Mouse (Mus musculus) cerebellum, postnatal 14 days (tissue): ENCODE data around the gene Prlh.
A peak's percentile ranks its signal among the peaks of the same experiment; 100 is the strongest.

Source experiments
- DNase-seq, 2 experiments: peaks; one replicate each; pipeline ENCODE4 v3.0.0; 2021; ENCODE audit warnings: mixed read lengths in 2 of 2

The Prlh gene

DNA sequence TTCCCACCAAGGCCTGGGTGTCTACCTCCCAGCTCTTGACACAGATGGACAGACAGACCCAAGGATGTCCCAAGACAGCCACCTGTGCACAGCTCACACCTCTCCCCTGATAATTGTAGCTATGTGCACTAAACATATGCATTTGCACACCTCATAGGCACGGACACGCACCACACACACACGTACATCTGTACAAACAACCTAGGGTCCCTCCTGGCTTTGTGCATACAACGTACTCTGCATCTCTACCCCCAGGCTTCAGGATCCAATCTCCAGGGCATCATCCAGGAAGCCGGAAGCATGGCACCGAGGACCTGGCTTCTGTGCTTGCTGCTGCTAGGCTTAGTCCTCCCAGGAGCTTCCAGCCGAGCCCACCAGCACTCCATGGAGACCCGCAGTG is at the start of gene Prlh:
Gene Prlh, plus strand, starts transcription at position 301 of the 400 bp plus-strand sequence.
- no peak for DNase-seq

DNA sequence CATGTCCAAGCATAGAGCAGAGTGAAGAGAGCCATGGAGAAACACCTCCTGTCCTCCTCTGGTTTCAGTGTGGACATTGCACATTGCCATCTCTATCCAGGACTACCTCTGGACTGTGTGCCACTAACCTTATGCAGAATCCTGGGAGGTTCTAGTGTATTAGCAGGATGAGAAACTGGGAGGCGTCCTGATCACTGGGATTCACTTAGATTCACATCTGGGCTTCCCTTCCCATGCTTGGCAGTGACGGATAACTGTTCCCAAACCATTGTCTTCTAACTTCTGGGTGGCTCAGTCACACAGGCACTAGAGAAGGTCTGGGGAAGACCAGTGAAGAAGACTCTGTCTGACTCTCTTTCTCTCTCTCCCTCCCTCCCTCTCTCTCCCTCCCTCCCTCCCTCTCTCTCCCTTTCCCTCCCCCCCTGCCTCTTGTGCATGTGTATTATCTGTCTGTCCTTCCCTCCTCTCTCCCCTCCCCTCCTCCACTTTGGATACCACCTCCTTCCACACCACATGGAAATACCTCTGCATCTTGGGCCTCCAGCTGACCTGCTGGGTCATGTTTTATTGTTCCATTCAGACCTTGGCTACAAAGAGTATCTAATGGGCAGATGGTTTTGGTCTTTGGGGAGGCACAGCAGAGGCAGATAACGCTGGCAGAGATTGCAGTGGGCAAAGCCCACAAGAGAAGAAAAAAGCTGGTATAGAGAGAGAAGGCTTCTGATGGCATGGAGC is 49.5 kb upstream of the Prlh start:
- no peak for DNase-seq

DNA sequence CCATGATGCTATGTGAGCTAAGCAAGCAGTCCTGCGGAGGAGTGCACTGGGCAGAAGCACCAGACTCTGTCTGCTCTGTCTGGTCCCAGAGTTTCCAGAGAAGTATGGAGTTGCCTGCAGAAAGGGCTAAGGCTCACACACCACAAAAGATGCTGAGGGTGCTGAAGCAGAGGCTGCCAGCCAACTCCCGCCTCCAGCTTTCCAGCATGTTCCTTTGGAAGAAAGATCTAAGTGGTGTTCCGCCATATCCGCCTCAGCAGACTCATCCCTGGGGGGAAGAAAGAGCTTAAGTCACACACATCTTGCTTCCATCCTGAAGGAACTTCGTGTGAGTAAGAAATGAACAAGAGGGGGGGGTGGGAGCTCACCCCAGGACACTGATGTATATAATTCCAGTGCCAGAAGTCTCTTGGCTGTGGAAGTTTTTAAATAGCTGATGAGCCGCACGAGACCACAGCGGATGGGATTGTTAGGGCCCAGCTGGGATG is 48.9 kb upstream of the Prlh start:
- DNase-seq, result no peak

DNA sequence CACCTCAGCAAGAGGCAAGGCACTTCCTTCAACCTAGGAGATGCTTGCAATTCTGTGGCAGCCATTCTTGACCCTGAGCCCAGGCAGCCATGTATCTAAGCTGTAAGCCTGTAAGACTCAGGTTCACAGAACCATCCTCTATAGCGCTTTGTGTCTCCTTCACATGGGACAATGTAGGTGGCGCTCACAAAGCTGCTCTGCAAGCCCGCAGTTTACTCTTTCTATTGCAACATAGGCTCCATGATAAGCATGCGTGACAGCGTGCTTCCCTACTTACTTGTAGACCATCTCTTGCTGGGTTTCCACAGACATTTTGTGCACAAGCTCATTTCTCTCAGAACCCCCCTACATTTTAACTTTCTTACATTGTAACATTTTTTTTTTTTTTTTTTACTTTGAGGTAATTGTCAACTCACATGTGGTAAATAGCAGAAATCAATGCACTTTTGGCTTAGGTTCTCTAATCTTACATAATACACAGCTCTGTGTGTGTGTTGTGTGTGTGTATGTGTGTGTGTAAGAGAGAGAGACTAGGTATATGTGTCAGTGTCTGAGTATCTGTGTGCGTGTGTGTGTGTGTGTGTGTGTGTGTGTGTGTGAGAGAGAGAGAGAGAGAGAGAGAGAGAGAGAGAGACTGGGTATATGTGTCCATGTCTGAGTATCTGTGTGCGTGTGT is 48.0 kb upstream of the Prlh start:
- no peak for DNase-seq

DNA sequence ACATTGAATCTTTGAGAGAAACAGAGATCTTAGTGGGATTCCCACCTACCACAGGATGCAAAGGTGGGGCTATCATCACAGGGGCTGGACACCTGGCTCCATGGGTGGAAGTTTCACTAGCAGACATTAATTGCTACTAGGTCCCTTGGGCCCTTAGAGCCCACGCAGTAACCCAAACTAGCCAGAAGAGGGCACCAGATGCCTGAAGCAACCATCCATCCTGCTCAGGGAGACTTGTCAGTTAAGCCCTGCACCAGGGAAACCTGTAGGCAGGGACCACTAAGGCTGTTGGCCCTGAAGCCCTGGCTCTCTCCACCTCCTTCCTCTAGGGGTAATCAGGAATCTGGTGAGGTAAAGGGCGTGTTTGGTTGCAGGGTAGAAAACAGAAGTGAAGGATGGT is 46.6 kb upstream of the Prlh start:
- DNase-seq, result peak; percentile 67 to 72

DNA sequence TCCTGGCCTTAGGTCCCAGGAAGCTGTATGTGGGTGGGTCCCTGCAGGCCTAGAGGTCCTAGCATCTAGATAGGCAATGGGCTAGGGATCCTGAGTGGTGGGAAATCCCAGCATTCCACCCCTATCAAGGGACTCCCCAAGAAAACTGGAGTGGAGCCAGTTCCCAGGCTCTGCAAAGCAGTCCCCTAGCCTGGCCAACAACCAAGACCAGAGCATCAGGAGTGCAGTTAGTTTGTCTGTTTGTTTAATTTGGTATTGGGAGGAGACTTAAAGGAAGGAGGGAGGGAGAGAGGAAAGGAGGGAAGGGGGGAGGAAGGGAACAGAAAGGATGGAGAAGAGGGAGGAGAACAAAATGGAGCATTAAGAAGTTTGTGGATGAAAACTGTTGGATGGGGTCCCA is 43.7 kb upstream of the Prlh start:
- no peak for DNase-seq

DNA sequence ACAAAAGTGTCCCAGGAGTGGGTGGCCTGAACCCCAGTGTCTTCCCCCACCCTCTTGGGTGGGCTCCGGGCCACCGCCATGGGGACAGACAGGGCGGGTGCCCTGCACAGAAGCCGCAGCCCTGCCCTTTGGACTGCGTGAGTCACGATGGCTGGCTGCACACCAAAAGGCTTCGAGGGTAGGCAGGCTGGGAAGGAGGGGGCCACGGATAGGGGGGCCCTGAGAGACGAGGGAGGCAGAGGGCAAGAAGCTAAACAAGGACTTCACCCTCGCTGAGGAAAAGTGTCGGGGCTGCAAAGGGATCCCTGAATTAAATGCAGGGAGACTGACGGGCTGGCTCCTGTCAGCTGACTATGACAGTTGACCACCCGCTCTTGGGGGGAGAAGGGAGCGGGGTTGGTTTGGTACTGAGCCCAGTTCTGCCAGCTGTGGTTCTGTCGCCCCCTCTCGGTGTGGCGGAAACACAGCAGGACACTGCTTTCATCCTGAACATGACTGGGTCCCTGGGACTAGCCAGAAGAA is 43.2 kb upstream of the Prlh start:
- no peak for DNase-seq

DNA sequence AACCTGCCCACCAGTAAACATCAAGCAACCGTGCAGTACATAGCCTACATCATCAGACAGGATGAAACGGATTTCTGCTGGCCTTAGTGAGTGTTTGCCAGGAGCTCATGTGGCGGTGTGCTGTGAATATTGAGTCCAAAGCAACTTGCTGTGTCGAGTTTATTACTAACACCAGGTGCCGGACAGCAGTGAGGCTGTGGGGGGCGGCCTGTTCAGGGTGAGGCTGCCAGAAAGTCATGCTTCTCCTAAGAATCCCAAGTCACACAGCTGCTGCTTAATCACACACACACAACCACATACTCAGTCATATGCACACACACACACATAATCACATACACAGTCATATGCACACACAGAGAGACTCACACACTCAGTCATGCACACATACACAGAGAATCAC is 39.7 kb upstream of the Prlh start:
- no peak for DNase-seq

DNA sequence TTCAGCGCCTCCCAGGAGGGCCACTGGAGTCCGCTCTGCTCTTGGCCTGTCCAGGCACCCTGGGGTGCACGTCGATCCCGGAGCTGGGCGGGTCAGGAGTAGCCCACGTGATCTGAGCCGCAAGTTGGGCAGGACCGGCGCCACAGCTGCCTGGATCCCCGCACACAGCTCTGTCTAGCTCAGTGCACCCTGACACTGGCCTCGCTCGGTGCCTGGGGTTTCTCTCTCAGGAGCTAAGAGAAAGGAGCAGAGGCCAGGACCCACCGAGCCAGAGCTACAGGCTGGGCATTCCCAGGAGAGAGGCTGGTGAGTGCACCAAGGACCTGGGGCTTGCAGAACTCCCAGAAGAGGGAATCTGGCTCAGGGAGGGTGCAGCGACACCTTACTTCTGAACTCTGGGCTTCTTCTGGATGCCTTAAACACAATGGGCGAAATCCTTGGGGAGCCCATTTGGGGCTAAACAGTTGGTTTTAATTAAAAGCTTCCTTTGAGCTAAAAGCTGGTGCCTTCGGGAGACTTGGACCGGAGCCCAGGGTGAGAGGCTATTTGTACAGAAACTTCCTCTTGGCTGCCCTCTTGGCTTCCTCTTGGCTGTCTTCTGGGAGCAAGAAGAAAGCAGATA is 37.8 kb upstream of the Prlh start, which contains the start of gene Mlph:
Gene Mlph, plus strand, starts transcription at position 138 of the 622 bp plus-strand sequence.
- DNase-seq, result peak in 1 of 2 experiments; percentile 59

DNA sequence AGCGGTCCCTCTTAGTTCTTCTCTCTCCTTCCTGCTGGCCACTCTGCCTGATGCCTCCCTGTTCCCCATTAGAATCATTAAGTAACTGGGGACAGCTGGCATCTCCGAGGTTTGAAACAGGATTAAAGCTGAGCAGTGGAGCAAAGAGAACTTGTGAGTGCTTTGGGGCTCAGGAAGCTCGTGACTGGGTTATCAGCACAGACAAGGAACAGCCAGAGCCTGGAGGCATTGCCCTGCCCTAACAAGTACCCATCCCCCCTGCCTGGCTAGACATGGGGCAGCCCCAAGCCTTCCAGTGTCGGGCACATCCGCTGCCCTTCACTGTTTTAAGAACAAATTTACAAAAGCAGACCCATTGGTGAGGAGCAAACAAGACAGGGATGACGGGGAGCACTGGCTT is 35.4 kb upstream of the Prlh start:
- DNase-seq, result no peak

DNA sequence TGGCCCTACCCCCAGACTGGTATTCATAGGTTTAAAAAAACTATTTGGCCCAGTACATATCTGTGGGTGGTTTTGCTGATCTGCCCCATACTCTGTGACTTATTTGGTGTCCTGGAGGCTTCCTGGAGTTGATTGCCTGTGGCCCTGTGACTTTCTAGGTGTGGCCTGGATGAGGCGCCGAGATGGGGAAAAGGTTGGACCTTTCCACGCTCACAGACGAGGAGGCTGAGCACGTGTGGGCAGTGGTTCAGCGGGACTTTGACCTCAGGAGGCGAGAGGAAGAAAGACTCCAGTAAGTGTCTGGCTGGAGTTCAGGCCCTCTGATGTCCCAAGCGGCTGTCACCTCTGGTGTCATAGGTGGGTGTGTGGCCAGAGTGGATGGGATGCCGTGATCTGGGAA is 31.2 kb upstream of the Prlh start:
- no peak for DNase-seq

DNA sequence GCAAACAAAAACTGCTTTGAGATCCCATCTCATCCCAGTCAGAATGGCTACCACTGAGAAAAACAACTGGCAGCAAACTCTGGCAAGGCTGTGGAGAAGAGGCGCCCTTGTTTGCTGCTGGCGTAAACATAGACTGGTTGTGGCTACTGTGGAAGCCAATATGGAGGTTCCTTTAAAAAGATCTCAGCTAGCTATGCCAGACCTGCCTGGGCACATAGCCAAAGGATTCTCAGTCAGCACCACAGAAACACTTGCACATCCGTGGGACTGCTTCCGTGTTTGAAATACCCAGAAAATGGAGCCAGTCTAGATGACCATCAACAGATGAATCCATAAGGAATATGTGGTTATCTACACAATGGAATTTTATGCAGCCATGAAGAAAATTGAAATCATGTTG is 26.9 kb upstream of the Prlh start:
- DNase-seq, result peak; percentile 77 to 79

DNA sequence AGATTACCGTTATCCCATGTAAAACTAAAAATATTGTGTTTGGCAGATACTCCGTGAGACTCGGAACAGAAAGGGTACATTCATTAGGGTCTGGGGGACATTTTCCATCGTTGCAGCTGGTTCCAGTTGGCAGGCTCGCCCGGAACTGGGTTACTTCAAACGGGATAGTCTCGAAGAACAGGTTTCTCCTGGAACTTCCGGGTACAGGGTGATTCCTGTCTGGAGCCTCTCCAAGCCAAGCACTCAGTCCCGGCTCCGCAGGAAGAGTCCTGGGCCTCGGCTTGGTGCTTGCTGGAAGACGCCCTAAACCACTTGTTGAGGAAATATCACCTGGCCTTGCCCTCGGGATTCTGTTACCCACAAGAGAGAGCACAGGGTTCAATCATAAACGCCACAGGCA is 25.6 kb upstream of the Prlh start:
- DNase-seq, result no peak

DNA sequence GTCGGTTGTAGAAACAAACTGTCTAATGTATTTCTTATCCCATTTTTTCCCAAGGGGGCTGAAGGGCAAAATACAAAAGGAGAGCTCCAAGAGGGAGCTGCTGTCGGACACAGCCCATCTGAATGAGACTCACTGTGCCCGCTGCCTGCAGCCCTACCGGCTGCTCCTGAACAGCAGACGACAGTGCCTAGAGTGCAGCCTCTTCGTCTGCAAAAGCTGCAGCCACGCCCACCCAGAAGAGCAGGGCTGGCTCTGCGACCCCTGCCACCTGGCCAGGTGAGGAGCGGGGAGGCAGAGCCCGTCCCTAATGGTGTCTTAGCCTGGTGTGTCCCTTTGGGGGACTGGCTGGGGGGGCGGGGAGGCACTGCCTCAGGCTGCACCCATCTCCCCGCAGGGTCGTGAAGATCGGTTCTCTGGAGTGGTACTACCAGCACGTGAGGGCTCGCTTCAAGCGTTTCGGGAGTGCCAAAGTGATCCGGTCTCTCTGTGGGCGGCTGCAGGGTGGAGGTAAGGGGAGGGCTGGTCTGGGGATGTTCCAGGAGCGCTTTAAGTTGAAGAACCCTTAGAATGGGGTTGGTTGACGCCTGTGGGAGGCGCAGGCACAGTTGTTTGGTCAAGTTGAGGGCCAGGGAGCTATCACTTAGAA is 24.9 kb upstream of the Prlh start:
- no peak for DNase-seq

DNA sequence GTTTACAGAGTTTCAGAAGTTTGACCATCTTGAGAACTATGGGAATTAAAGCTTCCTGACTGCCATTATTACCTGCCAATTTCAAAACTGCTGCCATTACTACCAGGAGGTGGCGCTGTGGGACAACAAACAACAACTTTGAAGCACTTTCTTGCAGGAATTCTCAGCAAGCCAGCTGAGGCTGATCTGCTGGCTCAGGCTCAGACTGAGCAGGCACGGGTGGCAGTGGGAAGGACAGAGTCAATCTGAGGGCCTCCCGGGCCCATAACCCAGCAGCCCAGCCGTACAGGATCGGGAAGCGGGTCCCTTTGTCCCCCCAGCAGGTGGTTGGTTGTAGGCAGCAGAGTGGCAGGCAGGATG is 24.4 kb upstream of the Prlh start:
- peak; percentile 88 to 91 for DNase-seq

DNA sequence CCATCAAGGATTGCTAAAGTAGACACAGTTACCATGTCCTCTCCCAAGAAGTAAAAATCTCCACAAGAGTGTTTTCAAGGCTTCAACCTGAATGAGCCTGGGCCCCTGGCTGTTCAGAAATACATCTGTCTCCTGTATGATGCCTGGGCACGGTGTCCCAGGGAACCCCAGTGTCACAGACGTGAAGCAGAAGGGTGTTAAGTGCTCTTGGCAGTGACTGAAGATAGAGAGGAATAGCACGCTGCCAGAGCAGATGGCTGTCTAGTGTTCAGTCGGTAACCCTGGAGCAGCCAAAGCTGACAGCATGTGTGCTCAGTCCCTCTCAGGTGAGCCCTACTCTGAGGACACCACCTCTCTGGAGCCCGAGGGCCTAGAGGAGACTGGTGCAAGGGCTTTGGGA is 19.9 kb upstream of the Prlh start:
- peak; percentile 79 to 86 for DNase-seq

DNA sequence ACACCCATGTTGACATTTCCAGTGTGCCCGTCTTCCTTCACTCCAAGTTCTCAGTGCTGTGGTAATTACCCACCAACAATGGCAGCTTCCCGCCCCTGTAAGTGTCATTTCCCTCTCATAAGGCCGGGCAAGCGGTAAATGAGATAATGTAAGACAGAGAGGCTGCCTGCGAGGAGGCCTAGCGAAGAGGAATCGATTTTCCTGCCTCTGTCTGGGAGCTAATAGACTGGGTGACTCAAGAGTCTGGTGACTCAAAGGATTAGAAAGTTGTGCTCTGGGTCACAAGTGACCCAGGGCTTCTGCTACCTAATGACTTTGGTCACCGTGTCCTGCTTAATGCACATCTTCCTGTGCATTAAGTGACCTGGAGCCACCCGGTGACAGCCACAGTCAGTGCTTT is 15.9 kb upstream of the Prlh start:
- no peak for DNase-seq

DNA sequence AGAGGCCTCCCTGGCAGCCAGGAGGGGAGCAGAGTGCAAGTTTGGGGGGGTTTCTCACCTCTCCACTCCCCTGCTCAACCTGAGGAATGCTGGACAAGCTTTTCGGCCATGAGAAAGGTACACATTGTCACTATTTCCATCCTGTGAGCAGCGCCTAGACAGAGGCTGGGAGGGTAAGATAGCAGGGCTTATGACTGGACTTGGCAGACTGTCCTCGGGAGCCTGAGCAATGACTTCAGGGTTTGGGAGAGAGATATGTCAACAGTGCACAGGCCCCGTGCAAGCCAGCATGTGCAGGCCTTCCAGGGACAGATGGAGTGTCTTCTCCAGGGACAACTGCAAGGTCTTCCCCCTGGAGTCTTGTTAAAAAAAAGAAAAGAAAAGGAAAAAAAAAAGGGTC is 12.9 kb upstream of the Prlh start:
- no peak for DNase-seq

DNA sequence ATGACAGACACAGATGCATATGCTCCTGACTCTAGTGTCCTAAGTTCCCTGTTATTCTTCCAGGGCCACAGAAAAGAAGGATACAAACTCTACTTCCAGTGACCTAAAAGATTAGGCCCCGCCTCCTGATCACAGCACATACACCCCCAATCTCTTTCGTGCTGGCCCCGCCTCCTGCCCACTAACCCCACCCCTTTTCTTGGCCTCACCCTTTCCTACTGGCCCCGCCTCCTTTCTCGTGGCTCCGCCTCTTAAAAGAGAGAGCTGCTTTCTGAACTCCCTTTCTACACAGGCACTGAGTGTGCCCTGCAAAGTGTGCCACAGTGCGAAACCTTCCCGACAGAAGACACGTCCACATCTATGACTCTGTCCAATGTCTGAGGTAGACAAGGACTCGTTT is 7.7 kb upstream of the Prlh start:
- DNase-seq, result no peak

DNA sequence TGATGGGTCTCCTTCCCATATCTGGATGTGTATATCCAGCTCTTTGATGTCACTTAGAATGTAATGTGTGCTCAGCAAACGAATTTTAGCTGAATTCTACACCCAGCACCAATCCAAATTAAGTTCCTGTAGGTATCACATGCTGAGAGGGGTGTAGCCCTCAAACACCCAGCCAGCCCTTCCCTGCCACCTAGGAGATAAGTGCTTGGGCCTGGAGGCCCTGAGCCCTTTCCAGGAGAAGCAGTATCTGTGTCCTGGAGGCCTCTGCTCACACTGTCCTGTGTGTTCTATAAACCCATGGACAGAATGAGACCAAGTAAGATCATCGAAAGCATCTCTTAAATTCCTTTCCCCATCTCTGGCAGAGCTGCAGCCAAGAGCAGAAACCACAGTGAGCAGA is 5.7 kb upstream of the Prlh start:
- DNase-seq, result no peak

DNA sequence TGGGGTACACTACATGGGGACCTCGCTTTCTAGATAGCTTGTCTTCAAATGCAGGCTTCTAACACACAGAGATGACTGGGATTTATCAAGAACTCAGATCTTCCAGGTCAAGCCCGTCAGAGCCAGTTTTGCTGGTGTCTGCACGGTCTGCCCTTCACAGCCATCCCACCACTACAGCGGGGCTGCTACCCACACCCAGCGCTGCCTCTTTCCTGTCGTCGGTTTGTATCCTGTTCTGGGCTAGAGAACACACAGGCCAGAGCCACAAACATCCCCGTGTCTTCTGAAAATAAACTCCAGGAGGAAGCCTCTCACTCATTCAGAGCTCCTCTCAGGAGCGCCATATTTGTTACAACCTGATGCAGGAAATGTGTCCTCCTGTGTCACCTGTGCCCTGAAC is 3.6 kb upstream of the Prlh start:
- no peak for DNase-seq

DNA sequence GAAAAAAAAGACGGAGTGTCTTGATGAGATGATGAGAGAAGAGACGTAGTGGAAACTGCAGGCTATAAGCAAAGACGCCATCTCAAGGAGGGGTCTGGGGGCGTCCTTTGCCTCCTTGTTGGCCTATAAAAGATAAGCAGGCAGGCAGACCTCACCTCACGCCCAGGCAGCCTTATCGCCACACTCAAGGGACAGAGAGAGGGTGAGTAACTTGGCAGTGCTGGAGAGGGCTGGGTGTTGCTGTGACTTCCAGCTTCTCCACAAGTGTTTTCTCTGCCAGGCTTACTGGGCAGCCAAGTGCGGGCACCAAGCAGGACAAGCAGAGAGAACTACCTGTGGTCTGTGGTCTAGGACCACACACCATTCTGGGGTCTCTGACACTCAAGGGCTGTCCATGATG is 1.2 kb upstream of the Prlh start:
- no peak for DNase-seq

DNA sequence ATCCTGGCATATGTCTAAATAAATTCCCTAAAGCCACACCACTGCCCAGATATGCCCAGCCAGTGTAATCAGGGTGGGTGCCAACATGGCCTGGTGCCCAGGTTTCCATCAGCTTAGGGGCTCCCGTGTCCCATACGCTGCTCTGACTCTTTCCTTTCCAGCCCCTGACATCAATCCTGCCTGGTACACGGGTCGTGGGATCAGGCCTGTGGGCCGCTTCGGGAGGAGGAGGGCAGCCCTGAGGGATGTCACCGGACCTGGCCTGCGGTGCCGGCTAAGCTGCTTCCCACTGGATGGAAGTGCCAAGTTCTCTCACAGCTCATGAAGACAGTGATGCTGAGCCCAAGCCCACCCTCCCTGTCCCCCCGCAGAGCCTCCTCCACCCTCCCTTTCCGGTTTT is 780 bp downstream of the Prlh start:
- DNase-seq, result peak in 1 of 2 experiments; percentile 46
